Mouse (Mus musculus) T-cell, adult 2 months (primary cell): ENCODE measurements around the gene Mpeg1.

Experiments
- DNase-seq: peaks from one replicate; pipeline ENCODE4 v3.0.0; 2022; ENCODE audit warnings: low spot score

The Mpeg1 gene

DNA sequence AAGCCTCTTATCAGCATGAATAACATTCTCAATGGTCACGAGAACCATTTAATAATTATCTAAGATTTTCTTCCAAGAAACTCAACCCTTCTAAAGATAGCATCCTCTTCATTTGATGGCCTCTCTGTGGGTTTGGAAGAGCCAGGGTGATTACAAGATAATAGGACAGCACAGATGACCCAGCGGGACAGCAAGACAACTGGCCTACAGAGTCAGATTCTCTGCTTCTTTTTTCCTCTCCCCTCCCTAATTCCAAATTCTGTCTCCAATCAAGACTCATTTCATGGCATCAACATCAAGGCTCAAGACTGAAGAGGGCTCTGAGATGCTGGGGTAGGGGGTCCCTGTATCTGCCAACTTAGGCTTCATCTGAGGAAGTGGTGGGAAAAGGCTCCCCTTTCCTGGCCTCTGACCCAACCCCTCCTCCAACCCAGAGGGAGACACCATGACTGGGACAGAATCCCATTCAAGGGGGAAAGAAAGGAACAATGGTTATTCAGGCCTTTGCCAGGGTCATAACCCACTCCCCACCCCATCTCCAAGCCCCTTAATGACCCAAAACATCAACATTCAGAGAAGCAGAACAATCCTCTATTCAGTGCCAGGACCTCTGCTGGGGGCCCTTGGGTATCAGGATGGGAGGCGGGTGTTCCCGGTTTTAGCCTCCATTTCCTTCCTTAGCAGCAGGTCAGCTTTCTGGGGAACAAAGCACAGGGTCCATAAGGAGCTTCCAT is 33.0 kb downstream of the Mpeg1 start:
- no peak for DNase-seq

GRCm38 (mm10) chr19:12494187-12494458 is 33.5 kb downstream of the Mpeg1 start:
- no peak for DNase-seq

GRCm38 (mm10) chr19:12494972-12495535 is 34.5 kb downstream of the Mpeg1 start:
- no peak for DNase-seq

- no peak for DNase-seq
Observed at GRCm38 (mm10) chr19:12496241-12496640, 35.7 kb downstream of the Mpeg1 start.

DNA sequence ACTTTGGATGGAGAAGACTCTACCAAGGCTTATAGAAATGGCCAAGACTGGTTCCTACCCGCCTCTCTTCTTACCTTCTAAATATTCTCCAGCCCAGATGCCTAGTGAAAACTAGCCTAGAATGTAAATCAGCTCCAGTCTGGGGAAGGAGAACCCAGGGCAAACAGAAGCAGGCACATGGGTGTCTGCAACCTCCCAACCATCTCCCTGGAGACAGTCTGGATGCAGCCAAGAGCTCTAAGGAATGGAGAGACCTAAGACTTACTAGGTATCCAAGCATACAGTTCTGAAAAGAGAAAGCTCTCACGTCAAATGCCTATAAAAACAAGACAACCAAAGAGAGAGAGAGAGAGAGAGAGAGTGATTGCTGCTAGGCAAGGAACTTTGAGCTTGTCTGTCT is 37.3 kb downstream of the Mpeg1 start:
- DNase-seq: no peak

- DNase-seq: no peak
Observed at GRCm38 (mm10) chr19:12498321-12498720, 37.7 kb downstream of the Mpeg1 start.

DNA sequence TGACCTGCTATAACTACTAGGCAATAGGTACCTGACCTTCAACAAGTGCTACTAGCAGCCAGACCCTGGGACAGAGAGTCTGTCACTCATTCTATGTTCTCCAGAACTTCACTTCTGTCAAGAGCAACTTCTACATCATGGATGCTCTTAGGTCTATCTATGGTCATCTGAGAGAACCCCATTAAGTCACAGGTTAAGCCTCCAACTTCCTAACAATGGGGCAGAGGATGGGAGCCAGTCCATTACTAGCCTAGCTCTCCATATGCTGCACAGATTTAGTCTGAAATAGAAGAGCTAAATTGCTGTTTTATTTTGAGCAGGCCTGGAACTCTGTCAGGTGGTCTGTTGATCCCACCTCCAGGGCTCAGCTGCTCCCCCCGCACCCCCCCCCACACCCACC is 38.4 kb downstream of the Mpeg1 start:
- no peak for DNase-seq

- no peak for DNase-seq
Observed at GRCm38 (mm10) chr19:12499485-12499884, 38.9 kb downstream of the Mpeg1 start.

- DNase-seq: no peak
Observed at GRCm38 (mm10) chr19:12500124-12500523, 39.5 kb downstream of the Mpeg1 start.

DNA sequence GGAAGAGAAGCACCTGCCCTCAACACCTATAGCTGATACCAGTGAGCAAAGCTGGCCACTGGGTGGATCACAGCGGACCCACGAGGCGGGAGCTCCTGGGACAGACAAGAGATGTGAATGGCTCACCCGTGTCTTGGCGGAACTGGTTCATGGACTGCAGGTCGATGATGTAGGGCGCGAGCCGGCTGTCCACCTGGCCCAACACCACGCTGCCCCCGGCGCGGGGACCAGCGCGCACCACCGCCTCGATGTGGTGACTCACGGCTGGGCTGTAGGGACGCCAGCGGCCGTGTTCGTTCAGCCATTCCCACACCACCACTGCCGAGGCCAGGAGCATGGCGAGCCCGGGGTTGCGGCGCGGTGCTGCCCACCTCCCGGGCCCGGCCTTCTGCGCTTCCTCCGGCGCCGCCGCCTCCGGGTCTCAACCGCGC is 40.3 kb downstream of the Mpeg1 start:
- DNase-seq: peak; percentile 6

DNA sequence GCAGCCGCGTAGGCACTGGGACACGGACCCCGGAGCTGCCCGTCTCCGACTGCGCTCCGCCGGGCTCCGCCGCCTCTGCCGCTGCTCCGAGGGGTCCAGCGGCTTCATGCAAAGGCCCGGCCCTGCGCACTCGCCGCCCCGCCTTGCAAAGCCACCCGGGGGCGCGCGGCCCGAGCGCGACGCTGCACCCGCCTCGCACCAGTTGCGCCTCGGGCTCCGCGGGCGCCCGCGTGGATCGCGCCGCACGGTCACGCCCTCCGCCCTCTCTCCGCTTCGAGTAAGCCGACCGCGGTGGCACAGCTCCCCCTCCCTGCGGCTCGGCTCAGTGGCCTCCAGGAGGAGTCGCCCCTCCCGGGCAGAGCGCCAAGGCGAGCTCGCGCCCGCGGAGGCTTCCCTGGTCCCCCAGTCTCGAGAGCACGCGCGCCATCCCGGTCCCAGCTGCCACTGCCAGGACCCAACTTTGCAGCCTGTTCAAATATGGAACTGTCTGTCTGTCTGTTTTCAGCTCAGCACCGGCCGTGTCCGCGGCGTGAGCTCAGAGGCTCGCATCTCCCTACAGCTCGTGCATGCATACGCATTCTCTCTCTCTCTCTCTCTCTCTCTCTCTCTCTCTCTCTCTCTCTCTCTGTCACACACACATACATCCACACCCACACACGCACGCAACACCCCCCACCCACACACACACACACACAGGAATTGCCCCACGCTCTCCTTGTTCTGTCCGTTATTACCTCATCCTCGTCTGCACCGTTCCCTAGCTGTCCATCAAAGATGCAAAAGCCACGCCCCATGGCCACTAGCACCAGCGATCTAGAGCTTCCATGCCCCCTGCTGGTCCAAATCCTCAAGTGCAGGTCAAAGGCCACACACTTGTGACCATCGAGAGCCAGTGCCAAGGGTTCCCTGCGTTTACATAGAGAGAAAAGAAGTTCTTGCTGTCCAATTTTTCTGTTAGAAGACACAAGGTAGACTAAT is 41.1 kb downstream of the Mpeg1 start, which contains the start of gene Dtx4:
Dtx4 (minus strand) TSS at position 85 of the 978 bp plus-strand sequence.
- DNase-seq: peak; percentile 90

GRCm38 (mm10) chr19:12502756-12503155 is 42.2 kb downstream of the Mpeg1 start:
- no peak for DNase-seq

DNA sequence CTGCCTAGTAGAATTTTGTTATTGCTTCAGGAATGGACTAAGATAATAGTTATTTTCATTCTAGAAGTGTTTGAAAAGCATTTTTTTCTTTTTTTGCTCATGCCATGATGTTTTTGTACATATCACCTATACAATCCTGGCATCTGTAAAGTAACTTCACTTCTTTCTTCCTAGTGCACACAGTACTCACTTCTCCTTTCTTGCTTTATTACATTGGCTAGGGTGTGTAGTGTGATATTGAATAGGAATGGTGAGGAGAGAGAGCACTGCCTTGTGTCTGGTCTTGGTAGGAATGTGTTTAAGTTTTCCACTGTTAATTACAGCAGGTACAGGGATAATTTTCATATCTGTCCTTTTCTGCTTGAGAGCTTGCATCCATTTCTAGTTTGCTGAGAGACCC is 54.0 kb downstream of the Mpeg1 start:
- no peak for DNase-seq
